In the genomic region with DNA sequence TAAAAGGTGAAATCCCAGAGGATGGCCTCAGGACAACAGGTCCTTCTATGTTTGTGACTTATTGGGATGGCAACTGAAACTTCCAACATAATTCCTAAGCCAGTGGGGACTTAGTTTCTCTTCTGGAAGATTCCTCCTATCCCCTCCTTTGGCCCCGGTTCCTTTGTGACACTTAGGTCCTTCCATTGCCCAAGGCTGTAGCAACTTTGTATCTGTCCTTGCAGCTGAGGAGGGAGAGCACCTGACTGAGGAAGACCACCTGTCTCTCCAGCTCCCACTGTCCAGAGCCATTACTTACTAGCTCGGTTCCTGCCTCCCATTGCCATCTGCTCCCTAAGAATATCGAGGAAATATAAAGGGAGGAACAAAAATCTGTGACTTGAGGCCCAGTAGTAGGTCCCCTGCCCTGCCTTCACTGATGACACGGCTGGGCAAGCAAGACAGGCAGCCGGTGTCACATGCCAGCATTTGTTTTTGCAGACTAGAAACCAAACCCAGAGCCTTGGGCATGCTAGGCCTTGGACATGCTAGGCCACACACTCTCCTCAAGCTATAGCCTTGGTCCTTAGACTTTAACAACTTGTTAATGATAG, we compare ENCODE assay signal across 10 mouse cellular contexts.
DNase-seq lines count a peak whose midpoint lies in the region; ATAC-seq and TF ChIP-seq lines count a peak whose summit lies in the region.
"Had no signal": no experiment of that assay in that cellular context is flagged by ENCODE, and none has a peak within 500 bp of the region (broad histone marks: within the 10 kb centered on the region; RNA-seq: fewer than 3 reads in every experiment).

No protein-coding gene starts in this region.

- H3K36me3 ChIP-seq in heart, embryonic 13.5 days: peaks cover 24% of the 10 kb centered on the region
- H3K36me3 ChIP-seq in lung, embryonic 14.5 days (ENCODE audit: insufficient read depth): peaks cover 22% of the 10 kb centered on the region; the same call in 1 of the 2 replicates
- H3K36me3 ChIP-seq in embryonic facial prominence, embryonic 14.5 days (ENCODE audit: control insufficient read depth, insufficient read depth, low read length): no peaks in the 10 kb centered on the region
- no peaks in the 10 kb centered on the region for H3K36me3 ChIP-seq in limb, embryonic 15.5 days

- 74% methylated on average over 5 of the region's 5 CpGs for WGBS in heart, embryonic 13.5 days
- WGBS in lung, embryonic 14.5 days: 76% methylated on average over 5 of the region's 5 CpGs
- WGBS in embryonic facial prominence, embryonic 14.5 days: 77% methylated on average over 5 of the region's 5 CpGs
- WGBS in limb, embryonic 15.5 days: 75% methylated on average over 5 of the region's 5 CpGs

- TF ChIP-seq CTCF in lung, embryonic 14.5 days (IDR thresholded peaks at IDR 0.05; ENCODE audit: low read depth): no peak

- H3K4me2 ChIP-seq in heart, embryonic 13.5 days: peak overlapping the region; percentile 80
- H3K4me2 ChIP-seq in lung, embryonic 14.5 days: peak overlapping the region; percentile 61; the same call in 1 of the 2 replicates
- H3K4me2 ChIP-seq in embryonic facial prominence, embryonic 14.5 days (ENCODE audit: low read depth, low read length): no peak overlapping the region
- H3K4me2 ChIP-seq in limb, embryonic 15.5 days: no peak overlapping the region
- H3K4me2 ChIP-seq: forebrain, embryonic 13.5 days had no signal

- H3K4me3 ChIP-seq in heart, embryonic 13.5 days: no peak overlapping the region
- H3K4me3 ChIP-seq in lung, embryonic 14.5 days (ENCODE audit: low read depth, low read length): no peak overlapping the region
- no peak overlapping the region for H3K4me3 ChIP-seq in embryonic facial prominence, embryonic 14.5 days (ENCODE audit: low read depth, low read length)
- no peak overlapping the region for H3K4me3 ChIP-seq in limb, embryonic 15.5 days
- H3K4me3 ChIP-seq: forebrain, embryonic 13.5 days had no signal

- no peak for DNase-seq in heart, postnatal 25 days (ENCODE audit: low spot score)
- no peak for DNase-seq in lung, embryonic 14.5 days
- DNase-seq in lung, adult 18-20 months: no peak
- no peak for DNase-seq in embryonic facial prominence, embryonic 14.5 days (ENCODE audit: low spot score)
- DNase-seq in layer of hippocampus, adult 8-10 months (ENCODE audit: low spot score in 2 of 2): no peak
- no peak for DNase-seq in gastrocnemius, postnatal 4 days (ENCODE audit: low spot score in 2 of 2)
- DNase-seq: thymus, postnatal 4 days had no signal

- no peaks in the 10 kb centered on the region for H3K9me3 ChIP-seq in heart, embryonic 13.5 days
- H3K9me3 ChIP-seq in lung, embryonic 14.5 days (ENCODE audit: low read depth, low read length): no peaks in the 10 kb centered on the region
- H3K9me3 ChIP-seq in embryonic facial prominence, embryonic 14.5 days (ENCODE audit: control insufficient read depth, low read length): no peaks in the 10 kb centered on the region
- no peaks in the 10 kb centered on the region for H3K9me3 ChIP-seq in limb, embryonic 15.5 days
- H3K9me3 ChIP-seq: forebrain, embryonic 13.5 days had no signal

- H3K27me3 ChIP-seq in heart, embryonic 13.5 days (replicated peaks): no peaks in the 10 kb centered on the region
- H3K27me3 ChIP-seq in lung, embryonic 14.5 days (ENCODE audit: insufficient read depth, low read length): no peaks in the 10 kb centered on the region
- H3K27me3 ChIP-seq in embryonic facial prominence, embryonic 14.5 days (replicated peaks; ENCODE audit: control insufficient read depth, insufficient read depth, low read length): no peaks in the 10 kb centered on the region
- H3K27me3 ChIP-seq in limb, embryonic 15.5 days: no peaks in the 10 kb centered on the region
- H3K27me3 ChIP-seq: forebrain, embryonic 13.5 days had no signal

- peak overlapping the region; percentile 90 for H3K9ac ChIP-seq in heart, embryonic 13.5 days
- peak overlapping the region; percentile 32; the same call in 1 of the 2 replicates for H3K9ac ChIP-seq in lung, embryonic 14.5 days
- H3K9ac ChIP-seq in embryonic facial prominence, embryonic 14.5 days (ENCODE audit: low read depth, low read length): no peak overlapping the region
- H3K9ac ChIP-seq in limb, embryonic 15.5 days: no peak overlapping the region
- H3K9ac ChIP-seq: forebrain, embryonic 13.5 days had no signal

- ATAC-seq in heart, embryonic 13.5 days (ENCODE audit: extremely low read depth, insufficient number of reproducible peaks, low FRiP score, low TSS enrichment): no peak
- ATAC-seq in lung, embryonic 14.5 days (ENCODE audit: insufficient read depth): no peak
- no peak for ATAC-seq in embryonic facial prominence, embryonic 14.5 days (ENCODE audit: low read depth)
- no peak for ATAC-seq in limb, embryonic 15.5 days (ENCODE audit: insufficient number of reproducible peaks, low FRiP score, low TSS enrichment, low read depth)
- ATAC-seq: forebrain, embryonic 13.5 days had no signal

- H3K4me1 ChIP-seq in heart, embryonic 13.5 days: peaks cover 98% of the 10 kb centered on the region
- peaks cover 44% of the 10 kb centered on the region for H3K4me1 ChIP-seq in lung, embryonic 14.5 days (ENCODE audit: insufficient read depth)
- peaks cover 29% of the 10 kb centered on the region for H3K4me1 ChIP-seq in embryonic facial prominence, embryonic 14.5 days (ENCODE audit: control insufficient read depth, insufficient read depth, low read length)
- H3K4me1 ChIP-seq in limb, embryonic 15.5 days: peaks cover 75% of the 10 kb centered on the region

- intact Hi-C loops in heart, postnatal 25 days (cut with DNase I): loop anchor here (5.0 kb wide), 1 partner anchor 37 kb away; no protein-coding TSS in a partner anchor

- H3K27ac ChIP-seq in heart, embryonic 13.5 days (replicated peaks): peak overlapping the region; percentile 100
- H3K27ac ChIP-seq in lung, embryonic 14.5 days (ENCODE audit: low read depth): peak overlapping the region; percentile 97
- H3K27ac ChIP-seq in embryonic facial prominence, embryonic 14.5 days (replicated peaks; ENCODE audit: low read depth, low read length): peak overlapping the region; percentile 91
- H3K27ac ChIP-seq in limb, embryonic 15.5 days: peak overlapping the region; percentile 96

Comparison
In these comparisons a context has a peak if more than half of its experiments do, and no peak if none do; other contexts are left out.
1. H3K4me2 ChIP-seq: peak in heart, embryonic 13.5 days (single experiment) and lung, embryonic 14.5 days (single experiment); none in embryonic facial prominence, embryonic 14.5 days (single experiment) and limb, embryonic 15.5 days (single experiment).
2. H3K9ac ChIP-seq: peak in heart, embryonic 13.5 days (single experiment) and lung, embryonic 14.5 days (single experiment); none in embryonic facial prominence, embryonic 14.5 days (single experiment) and limb, embryonic 15.5 days (single experiment).
3. Peak in every context shown above with its lines, with median percentiles within 50 percentile points of each other: H3K27ac ChIP-seq.